Mouse (Mus musculus): ENCODE data around the gene Ap4b1. TPM values are rescaled to one million over a fixed set of nuclear protein-coding genes. Genes with fewer than 3 reads are reported as not detected.
A peak's percentile ranks its signal among the peaks of the same experiment; 100 is the strongest.

Ap4b1 gene
- polyA plus RNA-seq, 1 experiment from 2014 or later: 25.7 TPM

DNA sequence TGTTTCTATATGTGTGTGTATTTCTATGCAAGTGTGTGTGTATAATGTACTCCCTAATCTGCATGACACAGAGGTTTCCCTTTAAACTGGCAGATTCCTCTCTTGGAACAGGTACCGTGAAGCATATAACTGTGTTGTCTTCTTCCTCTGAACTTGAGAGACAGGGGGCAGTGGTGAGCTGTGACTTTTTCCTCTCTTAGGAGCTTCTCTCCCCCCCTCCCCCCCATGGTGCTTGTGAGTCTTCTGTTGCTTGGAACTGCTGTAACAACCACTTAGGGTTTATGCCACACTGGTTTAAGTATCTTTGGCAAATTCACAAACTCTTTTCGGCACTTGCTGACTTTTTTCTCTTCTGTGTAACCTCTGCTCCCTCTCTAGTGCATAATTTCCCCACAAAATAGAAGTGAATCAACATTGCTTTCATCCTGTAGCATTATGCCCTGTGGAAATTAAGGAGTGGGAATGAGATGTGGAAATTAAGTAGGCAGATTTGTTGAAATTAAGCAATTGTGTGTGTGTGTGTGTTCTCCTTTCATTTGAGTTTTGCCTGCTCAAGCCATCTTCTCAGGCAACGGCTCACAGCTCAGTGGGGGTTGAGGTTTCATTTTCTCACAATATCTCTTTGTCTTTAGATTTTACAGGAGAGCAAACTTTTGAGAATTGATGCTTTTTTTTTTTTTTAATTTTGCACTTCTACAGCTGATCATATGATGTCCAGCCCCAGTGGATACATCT lies 43.4 kb downstream of the Ap4b1 start:
- no peak for DNase-seq (ENCODE audit: low read depth, low spot score)
- ATAC-seq: peak; percentile 47
- in situ Hi-C loops (cut with MboI; ENCODE audit: low pct_unique_long_range_greater_than_20kb): no loop called here
- ChIA-PET CTCF (interaction anchor here (0.8 to 3.3 kb wide), 19 partner anchors 9 to 150 kb away, joined by 3 to 22 read pairs (median 5); partner anchors contain the start of genes Bcl2l15 and Rsbn1), POLR2A (no interaction called here)
- peak; percentile 79 for TF ChIP-seq CTCF (IDR thresholded peaks at IDR 0.05)
- no peaks in the 10 kb centered on the region for H3K27me3 ChIP-seq

DNA sequence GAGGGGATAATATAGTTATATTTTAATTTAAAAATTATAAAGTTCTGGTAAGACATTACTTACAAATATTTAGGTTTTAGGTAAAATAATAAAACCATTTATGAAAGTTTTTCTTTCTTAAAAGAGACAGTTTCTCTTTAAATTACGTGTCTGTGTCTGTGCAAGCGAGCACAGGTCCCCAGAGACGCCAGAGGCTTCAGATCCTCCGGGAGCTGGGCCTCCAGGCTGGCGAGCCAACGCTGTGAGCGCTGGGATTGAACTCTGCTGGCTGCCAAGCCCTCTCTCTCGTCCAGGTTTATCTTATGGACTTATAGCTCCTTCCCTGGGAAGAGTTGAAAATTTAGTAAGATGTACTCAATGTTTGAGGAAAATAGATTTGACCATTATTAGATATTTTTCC lies 44.5 kb downstream of the Ap4b1 start:
- ATAC-seq (no peak), DNase-seq (ENCODE audit: low read depth, low spot score) (no peak)
- ChIA-PET CTCF (interaction anchor here (1.3 to 3.3 kb wide), 6 partner anchors 8 to 60 kb away, joined by 3 to 22 read pairs (median 4); partner anchors contain the start of gene Rsbn1), POLR2A (no interaction called here)
- in situ Hi-C loops (cut with MboI; ENCODE audit: low pct_unique_long_range_greater_than_20kb): no loop called here
- TF ChIP-seq CTCF (IDR thresholded peaks at IDR 0.05): no peak
- no peaks in the 10 kb centered on the region for H3K27me3 ChIP-seq

DNA sequence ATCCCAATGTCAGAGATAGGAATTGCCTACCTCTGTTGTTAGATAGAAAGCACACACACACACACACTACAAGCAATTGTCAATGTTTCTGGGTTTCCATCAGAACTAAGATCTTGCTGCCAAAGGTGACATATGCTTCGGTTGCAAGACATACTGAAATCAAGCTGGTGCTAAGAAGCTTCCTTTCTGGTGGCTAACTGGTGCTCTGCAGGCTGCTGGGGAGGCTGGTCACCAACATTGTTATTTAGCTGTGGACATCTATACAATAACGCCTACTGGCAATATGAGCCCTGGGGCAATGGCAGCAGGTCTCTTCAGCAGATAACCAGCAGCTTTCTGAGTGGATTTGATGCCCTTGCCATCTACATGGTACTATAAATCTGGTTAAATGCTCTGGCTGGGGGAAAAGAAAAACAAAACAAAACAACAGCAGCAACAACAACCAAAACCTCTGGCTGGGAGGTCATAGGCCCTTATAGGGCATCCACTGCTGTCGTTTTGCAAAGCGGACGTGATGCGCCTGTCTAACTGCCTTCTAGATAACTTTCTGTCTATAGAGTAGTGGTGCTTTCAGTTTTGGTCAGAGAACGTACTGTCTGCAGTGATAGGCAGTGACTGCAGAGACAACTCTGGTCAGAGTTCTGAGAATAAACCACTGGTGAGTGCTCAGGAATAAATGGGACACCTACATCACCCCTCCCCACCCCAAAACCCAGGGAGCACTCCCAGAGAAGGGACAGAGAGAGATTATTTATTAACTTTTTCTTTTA lies 47.9 kb downstream of the Ap4b1 start:
- no peaks in the 10 kb centered on the region for H3K27me3 ChIP-seq
- no peak for TF ChIP-seq CTCF (IDR thresholded peaks at IDR 0.05)
- DNase-seq (ENCODE audit: low read depth, low spot score) (no peak), ATAC-seq (no peak)
- POLR2A ChIA-PET: no interaction called here
- in situ Hi-C loops (cut with MboI; ENCODE audit: low pct_unique_long_range_greater_than_20kb): no loop called here
- CTCF ChIA-PET: interaction anchor here (1.5 kb wide), 1 partner anchor 17 kb away, joined by 3 read pairs; no protein-coding TSS in a partner anchor

DNA sequence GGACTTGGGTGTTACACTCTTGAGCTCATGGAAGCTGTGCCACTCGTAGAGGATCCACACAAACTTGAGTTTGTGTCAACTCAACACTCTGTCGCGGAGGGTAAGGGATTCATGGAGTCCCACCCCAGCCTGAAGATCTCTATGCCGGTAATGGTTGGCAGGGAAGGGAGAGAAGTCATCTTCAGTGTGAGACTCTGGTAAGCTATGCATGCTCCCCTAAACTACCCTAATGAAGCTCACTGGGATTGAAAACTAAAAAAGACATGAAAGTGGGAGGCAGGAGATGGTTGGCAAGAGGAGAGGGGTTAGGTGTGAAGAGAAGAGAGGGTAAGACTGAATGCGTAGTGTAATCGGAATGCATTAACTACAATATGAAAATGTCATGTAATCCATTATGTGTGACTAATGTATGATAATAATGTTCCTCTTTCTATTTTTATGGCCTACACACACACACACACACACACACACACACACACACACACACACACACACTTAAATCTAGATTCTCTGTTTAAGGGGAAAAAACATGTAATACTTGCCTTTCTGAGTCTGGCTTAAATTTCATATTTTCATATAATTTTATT lies 48.8 kb downstream of the Ap4b1 start:
- H3K27me3 ChIP-seq: no peaks in the 10 kb centered on the region
- ChIA-PET CTCF (interaction anchor here (1.5 kb wide), 1 partner anchor 16 kb away, joined by 3 read pairs; no protein-coding TSS in a partner anchor), POLR2A (no interaction called here)
- in situ Hi-C loops (cut with MboI; ENCODE audit: low pct_unique_long_range_greater_than_20kb): no loop called here
- no peak for TF ChIP-seq CTCF (IDR thresholded peaks at IDR 0.05)
- ATAC-seq (no peak), DNase-seq (ENCODE audit: low read depth, low spot score) (no peak)

DNA sequence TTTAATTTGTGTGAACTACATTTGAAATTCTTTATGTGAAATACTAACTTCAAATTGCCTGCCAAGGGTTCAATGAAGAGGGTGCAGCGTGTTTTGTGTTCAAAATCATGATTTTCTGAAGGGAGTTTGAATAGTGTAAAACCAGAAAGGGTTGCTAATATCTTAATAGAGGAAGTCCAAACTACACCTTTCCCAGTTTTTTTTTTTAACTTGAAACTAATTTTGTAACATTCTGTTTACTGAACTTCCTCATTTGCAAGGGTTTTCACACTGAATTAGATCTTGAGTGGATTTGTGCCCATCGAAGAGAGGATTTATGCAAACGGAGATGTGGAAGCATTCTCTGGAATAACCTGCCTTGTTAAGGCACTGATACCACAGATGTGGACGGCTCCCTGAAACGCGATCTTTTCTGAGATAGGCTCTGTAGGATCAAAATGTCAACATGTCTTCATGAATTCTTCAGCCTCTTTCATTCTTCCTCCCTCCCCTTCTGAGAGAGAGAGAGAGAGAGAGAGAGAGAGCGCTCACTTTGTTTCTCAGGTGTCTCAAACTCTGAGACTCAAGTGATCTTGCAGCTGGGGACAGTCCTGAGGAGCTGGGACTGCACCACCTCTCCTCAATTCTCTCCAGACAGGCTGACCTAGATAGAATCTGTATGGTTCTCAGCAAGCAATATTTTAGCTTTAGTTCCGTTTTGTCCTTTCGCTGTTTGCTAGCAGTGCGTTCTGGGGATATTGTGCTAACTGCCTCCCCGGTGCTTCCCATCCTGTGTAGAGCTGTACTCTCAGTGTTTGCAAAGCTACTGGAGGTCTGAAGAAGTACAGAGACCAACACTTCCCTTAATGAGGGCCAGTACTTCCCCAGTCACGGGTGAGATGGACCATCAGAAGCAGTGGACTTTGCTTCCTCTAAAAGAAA lies 49.8 kb downstream of the Ap4b1 start, which contains the start of gene Ptpn22:
Gene Ptpn22 (plus strand): TSS at position 915 of the 921 bp plus-strand sequence.
- H3K27me3 ChIP-seq: no peaks in the 10 kb centered on the region
- CTCF ChIA-PET: interaction anchor here (0.9 to 4.1 kb wide), 6 partner anchors 16 to 59 kb away, joined by 3 to 15 read pairs (median 5); no protein-coding TSS in a partner anchor
- no peak for TF ChIP-seq CTCF (IDR thresholded peaks at IDR 0.05)
- in situ Hi-C loops (cut with MboI; ENCODE audit: low pct_unique_long_range_greater_than_20kb): no loop called here
- POLR2A ChIA-PET: interaction anchor here (0.6 to 1.0 kb wide), 4 partner anchors 9 to 106 kb away, joined by 3 to 4 read pairs (median 4); no protein-coding TSS in a partner anchor
- DNase-seq (ENCODE audit: low read depth, low spot score): no peak
- ATAC-seq: no peak

DNA sequence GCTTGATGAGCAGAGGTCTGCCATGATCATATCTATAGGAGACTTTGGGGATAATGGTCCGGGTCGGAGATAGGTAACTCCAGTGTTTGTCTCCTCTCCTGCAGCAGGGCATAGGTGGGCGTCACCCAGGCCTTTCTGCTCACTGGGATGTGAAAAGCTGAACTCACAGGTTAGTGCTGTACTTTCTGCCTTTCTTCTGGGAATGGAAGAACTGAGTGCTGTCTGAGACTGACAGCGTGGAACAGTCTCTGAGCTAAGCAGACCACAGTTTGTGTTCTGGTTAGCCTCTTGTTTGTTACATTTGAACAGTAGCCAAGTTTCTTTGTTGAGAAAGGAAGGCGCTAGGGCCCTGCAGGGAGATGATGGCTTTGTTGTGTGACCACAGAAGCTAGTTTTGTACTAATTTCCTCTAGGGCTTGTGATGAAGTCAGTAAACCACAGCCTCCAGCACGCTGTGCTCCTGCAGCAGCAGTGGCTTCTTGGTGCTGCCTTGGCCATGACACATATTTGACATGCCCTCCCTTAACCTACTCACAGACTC lies 50.6 kb downstream of the Ap4b1 start:
- peak; percentile 96 for DNase-seq (ENCODE audit: low read depth, low spot score)
- ChIA-PET POLR2A (interaction anchor here (0.6 to 1.0 kb wide), 4 partner anchors 10 to 105 kb away, joined by 3 to 4 read pairs (median 4); no protein-coding TSS in a partner anchor), CTCF (interaction anchor here (0.9 to 4.1 kb wide), 7 partner anchors 11 to 58 kb away, joined by 3 to 15 read pairs (median 5); no protein-coding TSS in a partner anchor)
- no peaks in the 10 kb centered on the region for H3K27me3 ChIP-seq
- in situ Hi-C loops (cut with MboI; ENCODE audit: low pct_unique_long_range_greater_than_20kb): no loop called here
- no peak for TF ChIP-seq CTCF (IDR thresholded peaks at IDR 0.05)
- peak; percentile 78 for ATAC-seq

DNA sequence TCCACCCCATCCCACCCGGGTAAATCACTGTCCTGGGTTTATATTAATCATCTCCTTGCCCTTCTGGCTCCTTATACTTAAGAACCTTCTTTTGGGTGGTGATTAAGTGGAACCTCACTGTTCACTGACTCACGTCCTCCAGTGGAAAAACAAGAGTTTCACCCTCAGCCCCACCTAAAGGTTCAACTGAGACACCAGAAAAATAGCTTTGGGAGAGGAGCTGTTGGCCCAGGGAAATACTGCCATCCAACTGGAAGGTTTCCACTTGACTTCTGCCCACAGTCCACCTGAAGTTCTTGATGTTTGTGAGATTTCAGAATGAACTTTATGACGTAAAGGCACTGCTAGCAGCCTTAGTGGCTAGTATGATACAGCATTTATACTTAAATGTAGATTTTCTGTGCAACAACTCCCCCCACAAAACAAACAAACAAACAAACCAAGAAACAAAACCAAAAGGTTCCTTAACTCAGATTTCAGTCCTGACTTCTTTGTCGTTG lies 53.5 kb downstream of the Ap4b1 start:
- ATAC-seq (no peak), DNase-seq (ENCODE audit: low read depth, low spot score) (no peak)
- CTCF ChIA-PET: interaction anchor here (2.4 to 4.1 kb wide), 3 partner anchors 9 to 26 kb away, joined by 6 to 22 read pairs (median 15); no protein-coding TSS in a partner anchor
- POLR2A ChIA-PET: interaction anchor here (1.2 kb wide), 1 partner anchor 12 kb away, joined by 3 read pairs; no protein-coding TSS in a partner anchor
- no peaks in the 10 kb centered on the region for H3K27me3 ChIP-seq
- in situ Hi-C loops (cut with MboI; ENCODE audit: low pct_unique_long_range_greater_than_20kb): no loop called here
- peak; percentile 6 for TF ChIP-seq CTCF (IDR thresholded peaks at IDR 0.05)

DNA sequence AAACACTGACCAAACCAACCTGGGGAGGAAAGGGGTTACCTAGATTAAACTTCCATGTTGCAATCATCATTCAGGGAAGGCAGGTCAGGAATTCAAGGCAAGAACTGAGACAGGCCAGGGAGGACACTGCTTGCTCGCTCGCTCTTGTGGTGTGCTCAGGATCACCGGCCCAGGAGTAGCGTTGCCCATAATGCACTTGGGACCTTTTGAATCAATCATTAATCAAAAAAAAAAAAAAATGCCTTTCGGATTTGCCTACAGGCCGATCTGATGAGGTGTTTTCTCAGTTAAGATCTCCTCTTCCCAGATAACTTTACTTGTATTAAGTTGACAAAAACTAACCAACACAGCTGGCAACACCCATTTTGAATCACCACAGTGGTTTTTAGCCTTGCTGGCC lies 54.9 kb downstream of the Ap4b1 start:
- no peak for TF ChIP-seq CTCF (IDR thresholded peaks at IDR 0.05)
- in situ Hi-C loops (cut with MboI; ENCODE audit: low pct_unique_long_range_greater_than_20kb): no loop called here
- CTCF ChIA-PET: interaction anchor here (1.3 to 2.4 kb wide), 4 partner anchors 8 to 23 kb away, joined by 3 to 8 read pairs (median 6); no protein-coding TSS in a partner anchor

DNA sequence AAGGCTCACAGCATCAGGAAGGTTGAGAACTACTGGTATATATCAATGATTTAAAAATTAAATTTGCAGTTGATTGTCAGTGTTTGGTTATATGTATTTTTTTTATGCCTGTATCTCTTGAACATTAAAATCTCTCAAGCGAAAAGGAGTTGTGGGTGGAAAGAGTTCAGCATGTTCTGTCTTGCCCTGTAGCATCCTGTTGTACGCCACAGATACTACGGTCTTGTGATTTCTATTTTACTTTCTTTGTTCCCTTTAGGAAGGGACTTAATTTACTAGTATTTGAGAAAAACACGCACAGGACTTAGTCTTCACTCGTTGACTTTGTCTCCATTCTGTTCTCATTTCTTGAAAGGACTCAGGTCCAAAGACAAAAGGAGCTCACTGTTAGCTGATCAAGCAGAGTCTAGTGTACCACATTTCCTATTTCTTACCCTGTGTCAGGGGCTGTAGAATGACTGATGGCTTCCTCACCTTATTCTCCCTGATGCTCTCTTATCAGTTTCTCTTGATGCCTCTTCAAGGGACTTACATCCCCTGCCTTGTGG lies 58.2 kb downstream of the Ap4b1 start:
- ATAC-seq: no peak
- ChIA-PET POLR2A (no interaction called here), CTCF (no interaction called here)
- in situ Hi-C loops (cut with MboI; ENCODE audit: low pct_unique_long_range_greater_than_20kb): no loop called here
- DNase-seq (ENCODE audit: low read depth, low spot score): no peak
- H3K27me3 ChIP-seq: no peaks in the 10 kb centered on the region
- TF ChIP-seq CTCF (IDR thresholded peaks at IDR 0.05): no peak

More for the DNA sequence above, 54.9 kb downstream of the Ap4b1 start:
- POLR2A ChIA-PET: no interaction called here
- ATAC-seq: no peak
- no peaks in the 10 kb centered on the region for H3K27me3 ChIP-seq
- DNase-seq (ENCODE audit: low read depth, low spot score): no peak
